Mouse (Mus musculus) liver, embryonic 14 days (tissue): Measurements from ENCODE around the gene Mmp13. TPM values are rescaled to one million over a fixed set of nuclear protein-coding genes. Genes with fewer than 3 reads are reported as not detected.

Experiments used
- polyA plus RNA-seq: library from polyadenylated mRNA; depleted of rRNA; stranded (reverse); fragments of >200 nt; gene quantifications from 2 replicates; pipeline ENCODE4 v1.2.3, GENCODE M21; 2012; rRNA removed

Gene Mmp13
- 0.08 and 0.09 TPM in 2 replicates for polyA plus RNA-seq

DNA sequence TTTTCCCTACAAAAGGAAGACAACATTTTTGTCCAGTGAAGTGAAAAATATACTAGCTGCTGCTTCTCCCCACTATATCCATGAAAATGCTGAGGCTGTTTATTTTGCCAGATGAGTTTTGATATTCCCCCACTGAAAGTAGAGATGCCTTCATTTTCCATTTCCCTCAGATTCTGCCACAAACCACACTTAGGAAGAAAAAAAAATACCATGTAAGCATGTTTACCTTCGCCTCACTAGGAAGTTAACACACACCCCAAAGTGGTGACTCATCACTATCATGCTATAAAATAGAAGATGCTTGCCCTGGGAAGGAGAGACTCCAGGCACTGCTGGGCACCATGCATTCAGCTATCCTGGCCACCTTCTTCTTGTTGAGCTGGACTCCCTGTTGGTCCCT lies at the start of gene Mmp13:
Mmp13 (plus strand) TSS at position 301 of the 400 bp plus-strand sequence.

Other genes starting within 250 kb of the Mmp13 start
- gene Dync2h1, start 88.1 kb upstream of the Mmp13 start, polyA plus RNA-seq, result 0.50 and 0.53 TPM in 2 replicates
- 35.3 and 37.4 TPM in 2 replicates for gene Dcun1d5, start 88.0 kb upstream of the Mmp13 start, polyA plus RNA-seq
- gene Mmp12, start 71.9 kb downstream of the Mmp13 start, polyA plus RNA-seq, result 0.05 and 0.09 TPM in 2 replicates
- not detected in 2 replicates for gene Mmp1b, start 115.5 kb downstream of the Mmp13 start, polyA plus RNA-seq
- not detected in 2 replicates for gene Mmp3, start 173.3 kb downstream of the Mmp13 start, polyA plus RNA-seq
- not detected in 2 replicates for gene Mmp10, start 229.8 kb downstream of the Mmp13 start, polyA plus RNA-seq